Mouse (Mus musculus) gastrocnemius, adult 2 months (tissue): Measurements from ENCODE around the gene Pld1. TPM values are rescaled to one million over a fixed set of nuclear protein-coding genes. Genes with fewer than 3 reads are reported as not detected.

Experiments
- DNase-seq: peaks from one replicate; pipeline ENCODE4 v3.0.0; 2022
- H3K27ac ChIP-seq: fragments of 200-600 bp; 2 replicates; pipeline ENCODE4 v1.8.1; 2022; ENCODE audit warnings: mild to moderate bottlenecking
- H3K4me3 ChIP-seq: fragments of 200-600 bp; 2 replicates; pipeline ENCODE4 v1.8.1; 2022; ENCODE audit warnings: mild to moderate bottlenecking, moderate library complexity
- CTCF ChIP-seq: fragments of 200-600 bp; IDR thresholded peaks from 2 replicates; pipeline ENCODE4 v1.8.1; 2022; ENCODE audit warnings: antibody characterized with exemption, mild to moderate bottlenecking, moderate library complexity
- intact Hi-C: fragments of 180-260 bp; cut with DNase I; formaldehyde crosslinking; loops from one replicate; pipeline ENCODE4 v1.15.1; 2025
- total RNA-seq, 2 experiments: library from RNA; stranded (reverse); gene quantifications; 2 replicates each; pipeline ENCODE4 v1.2.3; 2021

Pld1 gene
- total RNA-seq, 2 experiments from 2014 or later, result 4.6 to 6.1 TPM

DNA sequence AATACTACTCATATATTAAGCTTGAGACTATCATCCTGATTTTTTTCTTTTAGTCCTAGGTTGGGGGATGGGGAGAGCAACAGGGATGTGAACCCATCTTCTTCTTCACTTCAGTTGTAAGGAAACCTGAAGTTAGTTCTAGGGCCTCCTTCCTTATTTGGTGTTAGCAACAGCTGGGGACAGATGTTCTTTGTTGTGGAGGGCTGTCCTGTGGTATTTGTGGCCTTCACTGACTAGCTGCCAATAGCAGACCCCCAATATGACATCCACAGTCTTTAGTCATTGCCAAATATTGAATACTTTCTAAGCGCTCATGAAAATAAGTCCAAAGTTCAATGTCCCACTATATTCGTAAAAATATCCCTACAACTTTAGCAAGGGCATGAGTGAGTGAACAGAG lies 111.0 kb downstream of the Pld1 start:
- no peak overlapping the region for H3K4me3 ChIP-seq
- intact Hi-C loops, result no loop called here
- no peak for TF ChIP-seq CTCF
- no peak for DNase-seq
- no peak overlapping the region for H3K27ac ChIP-seq

GRCm38 (mm10) chr3:28053076-28053475 lies 114.6 kb downstream of the Pld1 start:
- no peak for DNase-seq
- no peak for TF ChIP-seq CTCF
- intact Hi-C loops, result no loop called here
- H3K27ac ChIP-seq, result no peak overlapping the region
- no peak overlapping the region for H3K4me3 ChIP-seq

DNA sequence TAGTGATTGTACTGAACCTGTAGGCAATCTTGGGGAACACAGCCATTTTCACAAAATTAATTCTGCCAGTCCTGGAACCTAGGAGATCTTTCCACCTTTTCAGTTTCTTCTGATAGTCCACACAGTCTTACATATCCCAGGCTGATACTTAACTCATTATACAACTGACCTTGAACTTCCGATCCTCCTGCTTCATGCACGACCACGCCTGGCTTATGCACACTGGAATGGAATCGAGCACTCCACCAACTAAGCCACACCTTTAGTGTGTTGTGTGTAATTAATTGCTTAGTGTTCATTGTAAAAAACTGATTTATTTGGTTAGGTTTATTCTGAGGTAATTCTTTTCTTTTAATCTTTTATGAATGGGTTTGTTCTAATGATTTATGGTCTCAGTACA lies 122.2 kb downstream of the Pld1 start:
- Histone ChIP-seq H3K4me3 (no peak overlapping the region), H3K27ac (no peak overlapping the region)
- DNase-seq, result no peak
- intact Hi-C loops, result no loop called here
- TF ChIP-seq CTCF, result no peak

GRCm38 (mm10) chr3:28061155-28061554 lies 122.7 kb downstream of the Pld1 start:
- no peak for TF ChIP-seq CTCF
- DNase-seq, result no peak
- Histone ChIP-seq H3K27ac (no peak overlapping the region), H3K4me3 (no peak overlapping the region)
- intact Hi-C loops, result no loop called here

DNA sequence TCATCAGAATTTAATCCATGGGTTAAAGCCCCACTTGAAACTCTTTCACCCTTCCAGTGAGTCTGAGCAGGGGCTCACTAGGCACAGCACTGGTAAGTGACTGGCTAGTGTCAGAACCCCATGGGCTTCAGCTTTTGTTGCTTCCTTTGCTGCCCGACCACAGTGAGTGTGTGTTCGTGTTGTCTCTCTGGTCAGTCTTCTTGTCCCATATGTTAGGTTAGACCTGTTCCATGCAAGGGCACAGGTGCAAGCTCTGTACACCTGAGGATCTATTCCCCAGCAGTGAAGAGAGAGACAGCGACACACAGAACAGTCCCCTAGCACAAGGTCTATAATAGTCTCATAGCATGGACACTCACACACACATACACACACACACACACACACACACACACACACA lies 140.7 kb downstream of the Pld1 start:
- no peak overlapping the region for H3K27ac ChIP-seq
- intact Hi-C loops, result no loop called here
- no peak for TF ChIP-seq CTCF
- H3K4me3 ChIP-seq, result no peak overlapping the region
- DNase-seq, result no peak

- no peak for TF ChIP-seq CTCF
- DNase-seq, result no peak
- Histone ChIP-seq H3K4me3 (no peak overlapping the region), H3K27ac (no peak overlapping the region)
- intact Hi-C loops, result no loop called here
These were observed 141.6 kb downstream of the Pld1 start for GRCm38 (mm10) chr3:28080116-28080515.

- no peak for DNase-seq
- Histone ChIP-seq H3K4me3 (no peak overlapping the region), H3K27ac (no peak overlapping the region)
- intact Hi-C loops, result no loop called here
- TF ChIP-seq CTCF, result no peak
These were observed 142.5 kb downstream of the Pld1 start for GRCm38 (mm10) chr3:28081012-28081411.

- DNase-seq, result no peak
- Histone ChIP-seq H3K4me3 (no peak overlapping the region), H3K27ac (no peak overlapping the region)
- no peak for TF ChIP-seq CTCF
- intact Hi-C loops, result no loop called here
These were observed 144.7 kb downstream of the Pld1 start for GRCm38 (mm10) chr3:28083218-28083617.

DNA sequence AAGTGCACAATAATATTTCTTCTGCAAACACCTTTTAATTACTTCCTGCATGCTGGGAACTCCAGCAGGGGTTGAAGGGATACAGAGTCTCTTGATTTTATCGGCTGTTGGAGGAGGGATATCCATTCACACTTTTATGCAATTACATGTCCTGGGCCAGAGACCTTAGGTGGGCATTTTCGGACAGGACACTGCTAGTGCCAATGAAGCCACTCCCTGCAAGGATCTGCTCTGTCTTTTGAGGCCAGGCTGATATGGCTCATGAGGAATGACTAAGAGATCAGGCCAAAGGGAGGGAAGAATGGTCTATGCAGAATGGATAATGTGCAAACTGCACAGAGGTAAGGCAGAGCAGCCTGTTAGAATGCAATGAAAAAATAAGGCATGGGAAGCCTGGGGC lies 145.8 kb downstream of the Pld1 start:
- intact Hi-C loops, result no loop called here
- H3K27ac ChIP-seq, result no peak overlapping the region
- H3K4me3 ChIP-seq, result no peak overlapping the region
- no peak for DNase-seq
- TF ChIP-seq CTCF, result no peak

DNA sequence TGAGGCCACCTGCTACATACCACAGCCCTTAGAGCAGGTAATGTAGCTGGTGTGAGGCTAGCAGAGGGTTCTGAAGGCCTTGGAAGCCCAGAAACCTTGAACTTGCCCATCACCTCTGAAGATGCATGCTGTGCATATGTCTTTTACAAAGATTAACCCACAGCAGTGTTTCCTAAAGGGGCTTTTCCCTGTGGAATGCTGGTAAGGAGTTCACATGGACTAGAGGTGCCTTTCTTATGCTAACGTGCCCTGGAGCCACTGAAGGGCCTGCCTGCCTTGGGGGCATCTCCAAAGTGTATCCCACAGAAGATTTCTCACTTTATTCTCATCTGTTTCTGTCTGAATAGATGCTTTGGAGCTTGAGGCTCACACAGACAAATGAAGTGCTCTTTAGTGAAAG lies 152.8 kb downstream of the Pld1 start:
- peak overlapping the region; percentile 54; the same call in 1 of the 2 replicates for H3K27ac ChIP-seq

DNA sequence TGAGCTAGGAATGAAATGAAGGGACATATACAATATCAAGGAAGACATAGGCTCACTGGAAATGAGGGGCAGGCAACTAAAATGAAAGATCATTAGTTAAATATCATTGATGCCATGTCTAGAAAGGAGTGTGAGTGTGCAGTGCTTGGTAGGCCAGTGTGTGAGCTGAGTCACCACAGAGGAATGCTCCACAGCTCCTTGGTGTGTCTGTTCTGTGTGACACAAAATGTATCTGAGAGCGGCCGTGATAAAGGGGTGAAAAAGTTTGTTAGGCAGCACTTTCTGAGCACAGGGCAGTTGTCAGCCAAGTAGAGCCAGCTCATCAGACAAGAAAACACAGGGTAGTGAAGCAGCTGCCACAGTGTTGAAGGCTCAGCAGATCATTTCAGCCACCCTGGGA lies 153.2 kb downstream of the Pld1 start:
- no peak for TF ChIP-seq CTCF
- H3K27ac ChIP-seq, result peak overlapping the region; percentile 54
- H3K4me3 ChIP-seq, result no peak overlapping the region
- DNase-seq, result no peak
- intact Hi-C loops, result no loop called here

More for the DNA sequence above, 152.8 kb downstream of the Pld1 start:
- no peak for DNase-seq
- intact Hi-C loops, result no loop called here
- TF ChIP-seq CTCF, result no peak
- no peak overlapping the region for H3K4me3 ChIP-seq

GRCm38 (mm10) chr3:28093684-28094302 lies 155.3 kb downstream of the Pld1 start:
- no peak for TF ChIP-seq CTCF
- no peak for DNase-seq
- Histone ChIP-seq H3K27ac (peak overlapping the region; percentile 54), H3K4me3 (no peak overlapping the region)
- intact Hi-C loops, result no loop called here

DNA sequence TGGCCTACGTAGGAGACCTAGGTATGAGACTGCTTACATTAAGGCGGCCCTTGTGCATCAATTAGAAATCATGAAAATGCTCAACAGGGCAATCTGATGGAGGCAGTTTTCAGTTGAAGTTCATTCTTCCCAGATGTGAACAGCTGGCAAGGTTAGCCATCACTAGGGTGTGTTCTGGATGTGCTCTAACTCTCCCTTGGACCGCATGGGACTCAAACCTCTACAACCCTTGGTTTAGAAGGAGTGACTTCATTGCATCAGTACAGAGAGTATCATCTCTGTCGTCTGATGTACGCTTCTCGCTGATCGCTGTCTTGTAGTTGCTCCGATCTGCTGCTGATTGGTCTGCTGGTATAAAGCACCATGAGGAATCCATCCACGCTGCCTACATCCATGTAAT lies 157.0 kb downstream of the Pld1 start:
- intact Hi-C loops, result no loop called here
- DNase-seq, result no peak
- no peak for TF ChIP-seq CTCF
- H3K27ac ChIP-seq, result peak overlapping the region; percentile 17; the same call in 1 of the 2 replicates
- no peak overlapping the region for H3K4me3 ChIP-seq

DNA sequence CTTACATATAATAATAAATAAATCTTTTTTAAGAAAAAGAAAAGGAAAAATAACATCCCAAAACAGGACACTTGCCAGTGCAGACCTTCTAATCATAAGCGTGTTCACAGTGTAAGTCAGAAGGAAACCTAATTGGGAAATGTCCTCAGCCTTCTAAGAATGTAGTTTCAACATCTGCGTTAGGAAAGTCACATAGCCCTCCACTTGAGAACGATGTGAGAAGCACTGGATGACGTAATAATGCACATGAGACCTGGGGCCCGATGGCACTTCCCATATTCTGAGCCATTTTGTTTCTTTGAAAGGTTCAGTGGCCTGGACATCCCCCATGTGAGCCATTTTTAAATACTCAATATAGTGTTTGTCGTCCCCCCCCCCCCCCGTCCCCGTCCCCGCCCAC lies 160.7 kb downstream of the Pld1 start:
- Histone ChIP-seq H3K27ac (no peak overlapping the region), H3K4me3 (no peak overlapping the region)
- DNase-seq, result no peak
- intact Hi-C loops, result no loop called here
- no peak for TF ChIP-seq CTCF

GRCm38 (mm10) chr3:28104992-28105391 lies 166.5 kb downstream of the Pld1 start:
- DNase-seq, result no peak
- no peak for TF ChIP-seq CTCF
- no peak overlapping the region for H3K4me3 ChIP-seq
- peak overlapping the region; percentile 63; the same call in 1 of the 2 replicates for H3K27ac ChIP-seq
- intact Hi-C loops, result loop anchor here (10.0 kb wide), 1 partner anchor 640 kb away; no protein-coding TSS in a partner anchor
